Mouse (Mus musculus) kidney, adult 2 months (tissue): ENCODE results near the gene Ripply3. TPM values are rescaled to one million over a fixed set of nuclear protein-coding genes. Genes with fewer than 3 reads are reported as not detected.
"Not testable (repeated sequence)": the region's sequence is repeated elsewhere in the genome, so short reads cannot be mapped to it uniquely, and the experiment has no call there.

ENCODE experiments used
- DNase-seq: peaks from one replicate; pipeline ENCODE4 v3.0.0; 2021
- H3K27ac ChIP-seq: fragments of 200-500 bp; 2 replicates; pipeline ENCODE4 v1.5.1; 2012; ENCODE audit warnings: low read depth, low read length, control low read depth, inconsistent platforms; ENCODE audit not compliant: insufficient read depth
- H3K27me3 ChIP-seq: fragments of 200-500 bp; replicated peaks from 2 replicates; pipeline ENCODE4 v1.6.1; 2012; ENCODE audit warnings: mild to moderate bottlenecking, moderate library complexity, low read length, inconsistent platforms; ENCODE audit not compliant: control insufficient read depth, insufficient read depth
- H3K36me3 ChIP-seq: fragments of 200-500 bp; 2 replicates; pipeline ENCODE4 v1.6.1; 2012; ENCODE audit warnings: mild to moderate bottlenecking, moderate library complexity, low read length, inconsistent platforms; ENCODE audit not compliant: control insufficient read depth, insufficient read depth
- H3K4me1 ChIP-seq: fragments of 200-500 bp; 2 replicates; pipeline ENCODE4 v1.6.1; 2011; ENCODE audit warnings: low read length; ENCODE audit not compliant: control insufficient read depth, insufficient read depth
- H3K4me3 ChIP-seq: fragments of 200-500 bp; 2 replicates; pipeline ENCODE4 v1.5.1; 2011; ENCODE audit warnings: mild to moderate bottlenecking, low read depth, low read length, control low read depth; ENCODE audit not compliant: insufficient read depth
- CTCF ChIP-seq: fragments of 200-500 bp; conservative IDR thresholded peaks from 2 replicates; pipeline ENCODE4 v1.5.1; 2011; ENCODE audit warnings: low read depth, mild to moderate bottlenecking, control low read depth, low read length, moderate library complexity, mixed read lengths; ENCODE audit not compliant: insufficient read depth, insufficient read length
- POLR2A ChIP-seq: fragments of 200-500 bp; IDR thresholded peaks from one replicate; pipeline ENCODE4 v1.6.1; 2011; ENCODE audit warnings: low read depth, low read length, control low read depth
- WGBS: fragments of 180-500 bp; shearing (Covaris S2); methylation state at CpG from one replicate; pipeline ENCODE4 v1.1.7; 2018; 5-methylcytosine and 5-hydroxymethylcytosine counted together
- polyA plus RNA-seq: library from polyadenylated mRNA; depleted of rRNA; stranded (reverse); fragments of >200 nt; gene quantifications from 2 replicates; pipeline ENCODE4 v1.2.3, GENCODE M21; 2012

The Ripply3 gene
- polyA plus RNA-seq, 1 experiment = 5.3 TPM

GRCm38 (mm10) chr16:94331233-94331885 is 3.1 kb downstream of the Ripply3 start:
- H3K27me3 ChIP-seq = no peaks in the 10 kb centered on the region
- no peak overlapping the region for H3K4me3 ChIP-seq
- TF ChIP-seq CTCF (no peak), POLR2A (no peak)
- 86% methylated on average over 9 of the region's 9 CpGs for WGBS
- DNase-seq = no peak
- no peak overlapping the region for H3K27ac ChIP-seq
- H3K36me3 ChIP-seq = no peaks in the 10 kb centered on the region
- H3K4me1 ChIP-seq = no peaks in the 10 kb centered on the region

- WGBS = 71% methylated on average over 5 of the region's 5 CpGs
- DNase-seq = peak; percentile 79
- no peaks in the 10 kb centered on the region for H3K27me3 ChIP-seq
- no peaks in the 10 kb centered on the region for H3K36me3 ChIP-seq
- H3K4me3 ChIP-seq = no peak overlapping the region
- H3K27ac ChIP-seq = no peak overlapping the region
- no peaks in the 10 kb centered on the region for H3K4me1 ChIP-seq
- TF ChIP-seq POLR2A = no peak
- peak; percentile 94 for TF ChIP-seq CTCF
These were observed 3.6 kb downstream of the Ripply3 start for GRCm38 (mm10) chr16:94331886-94332252.

- Histone ChIP-seq H3K27ac (no peak overlapping the region), H3K27me3 (no peaks in the 10 kb centered on the region), H3K4me1 (no peaks in the 10 kb centered on the region), H3K4me3 (no peak overlapping the region), H3K36me3 (no peaks in the 10 kb centered on the region)
- WGBS = 53% methylated on average over 5 of the region's 5 CpGs
- no peak for TF ChIP-seq POLR2A
- no peak for TF ChIP-seq CTCF
- DNase-seq = no peak
These were observed 7.4 kb downstream of the Ripply3 start for GRCm38 (mm10) chr16:94335656-94336055.

GRCm38 (mm10) chr16:94339164-94340160 is 11.2 kb downstream of the Ripply3 start:
- 94% methylated on average over 21 of the region's 22 CpGs for WGBS
- not testable (repeated sequence) for H3K27me3 ChIP-seq, H3K27ac ChIP-seq, H3K4me1 ChIP-seq, H3K4me3 ChIP-seq, H3K36me3 ChIP-seq, DNase-seq

GRCm38 (mm10) chr16:94345733-94346132 is 17.5 kb downstream of the Ripply3 start:
- Histone ChIP-seq H3K4me3 (no peak overlapping the region), H3K4me1 (no peaks in the 10 kb centered on the region; the same call in 1 of the 2 replicates), H3K27ac (no peak overlapping the region), H3K27me3 (no peaks in the 10 kb centered on the region), H3K36me3 (no peaks in the 10 kb centered on the region)
- TF ChIP-seq CTCF (no peak), POLR2A (no peak)
- whole genome bisulfite sequencing = 75% methylated on average over 1 of the region's 1 CpGs
- DNase-seq = no peak

GRCm38 (mm10) chr16:94347080-94347731 is 19.0 kb downstream of the Ripply3 start:
- Histone ChIP-seq H3K36me3 (no peaks in the 10 kb centered on the region), H3K27ac (no peak overlapping the region), H3K4me3 (no peak overlapping the region), H3K4me1 (no peaks in the 10 kb centered on the region; the same call in 1 of the 2 replicates), H3K27me3 (no peaks in the 10 kb centered on the region)
- no peak for DNase-seq
- TF ChIP-seq CTCF (no peak), POLR2A (no peak)
- WGBS = 84% methylated on average over 7 of the region's 7 CpGs

GRCm38 (mm10) chr16:94348779-94349178 is 20.6 kb downstream of the Ripply3 start:
- Histone ChIP-seq H3K27me3 (no peaks in the 10 kb centered on the region), H3K4me3 (no peak overlapping the region), H3K27ac (no peak overlapping the region), H3K4me1 (no peaks in the 10 kb centered on the region; the same call in 1 of the 2 replicates), H3K36me3 (no peaks in the 10 kb centered on the region)
- TF ChIP-seq CTCF (no peak), POLR2A (no peak)
- WGBS = 91% methylated on average over 2 of the region's 2 CpGs
- no peak for DNase-seq
